Mouse (Mus musculus): ENCODE measurements around the gene Zdhhc19.

DNA sequence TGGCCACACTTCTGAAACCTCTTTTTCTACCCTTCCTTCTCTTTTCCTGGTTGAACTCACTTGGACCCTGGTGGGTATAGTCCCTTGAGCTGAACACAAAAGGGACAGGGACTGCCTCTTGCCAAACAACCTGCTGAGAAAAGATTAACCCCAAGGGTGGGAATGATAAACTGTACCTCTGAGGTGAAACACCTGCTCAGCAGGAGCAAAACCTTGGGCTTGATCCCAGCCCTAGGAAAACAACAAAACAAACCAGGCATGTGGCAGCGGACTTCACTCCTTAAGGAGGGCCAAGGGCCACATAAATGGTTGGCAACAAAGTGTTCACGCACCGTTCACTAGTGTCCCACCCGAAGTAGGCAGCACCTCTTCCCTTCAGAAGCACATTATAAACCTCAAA lies 63.4 kb downstream of the Zdhhc19 start:
- TF ChIP-seq CTCF (IDR thresholded peaks at IDR 0.05; ENCODE audit: low read depth, low read length), result no peak
- no peak for TF ChIP-seq POLR2A (IDR thresholded peaks at IDR 0.05; ENCODE audit: extremely low read depth, insufficient read depth, low read length)

Data from liver, adult 2 months (tissue).